Mouse (Mus musculus) thymus, postnatal 14 days (tissue): Measurements from ENCODE around the gene Myh6.
A peak's percentile ranks its signal among the peaks of the same experiment; 100 is the strongest.
"Not testable (repeated sequence)": the region's sequence is repeated elsewhere in the genome, so short reads cannot be mapped to it uniquely, and the experiment has no call there.

ENCODE experiments used
- DNase-seq: peaks from one replicate; pipeline ENCODE4 v3.0.0; 2021

Myh6 gene

DNA sequence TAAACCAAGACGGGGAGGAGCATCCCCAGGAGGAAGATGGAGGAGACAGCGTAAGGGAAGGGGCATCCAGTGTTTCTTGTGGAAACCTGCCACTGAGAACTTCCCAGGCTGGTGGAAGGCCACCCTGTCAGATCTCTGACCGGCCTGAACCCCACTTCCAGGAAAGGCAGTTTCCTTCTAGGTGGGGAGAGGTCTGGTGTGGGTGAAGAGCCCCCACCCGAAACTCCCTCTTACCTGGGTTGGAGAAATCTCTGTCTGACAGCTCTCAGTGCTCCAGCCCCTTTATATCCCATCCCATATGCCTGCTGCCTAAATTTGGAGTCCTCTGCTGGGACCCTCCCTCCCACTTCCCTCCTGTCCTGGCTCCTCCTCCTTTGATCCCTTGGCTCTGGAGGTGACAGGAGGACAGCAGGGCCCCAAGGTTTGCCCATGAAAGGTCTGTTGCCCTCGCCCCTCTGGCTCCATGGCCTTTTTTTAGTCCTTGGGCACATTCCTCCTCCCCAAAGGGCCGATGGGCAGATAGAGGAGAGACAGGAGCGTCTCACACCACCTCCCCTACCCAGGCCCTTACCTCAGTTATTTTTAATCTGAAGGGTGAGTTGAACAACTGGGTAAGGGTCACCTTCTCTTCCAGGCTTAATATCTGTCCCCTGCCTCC, at the start of gene Myh6:
TSS of gene Myh6 (minus strand) at position 608 of the 658 bp plus-strand sequence.
- DNase-seq, result no peak

DNA sequence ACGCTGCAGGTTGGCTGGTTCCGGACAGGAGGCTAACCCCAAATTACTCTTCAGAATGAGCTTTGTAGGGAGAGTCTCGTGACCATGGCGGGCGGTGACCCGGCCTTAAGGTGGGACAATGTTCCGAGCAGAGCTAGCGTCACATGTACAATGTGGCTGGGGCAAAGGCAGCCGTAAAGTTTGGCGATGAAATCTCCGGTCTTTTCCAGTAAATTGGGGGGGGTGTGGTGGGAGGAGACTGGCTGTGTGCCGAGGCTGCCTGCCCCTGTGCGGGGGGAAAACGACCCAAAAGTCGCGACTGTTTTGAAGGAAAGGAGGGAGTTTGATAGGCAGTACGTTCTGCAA, 49.0 kb upstream of the Myh6 start:
- no peak for DNase-seq

DNA sequence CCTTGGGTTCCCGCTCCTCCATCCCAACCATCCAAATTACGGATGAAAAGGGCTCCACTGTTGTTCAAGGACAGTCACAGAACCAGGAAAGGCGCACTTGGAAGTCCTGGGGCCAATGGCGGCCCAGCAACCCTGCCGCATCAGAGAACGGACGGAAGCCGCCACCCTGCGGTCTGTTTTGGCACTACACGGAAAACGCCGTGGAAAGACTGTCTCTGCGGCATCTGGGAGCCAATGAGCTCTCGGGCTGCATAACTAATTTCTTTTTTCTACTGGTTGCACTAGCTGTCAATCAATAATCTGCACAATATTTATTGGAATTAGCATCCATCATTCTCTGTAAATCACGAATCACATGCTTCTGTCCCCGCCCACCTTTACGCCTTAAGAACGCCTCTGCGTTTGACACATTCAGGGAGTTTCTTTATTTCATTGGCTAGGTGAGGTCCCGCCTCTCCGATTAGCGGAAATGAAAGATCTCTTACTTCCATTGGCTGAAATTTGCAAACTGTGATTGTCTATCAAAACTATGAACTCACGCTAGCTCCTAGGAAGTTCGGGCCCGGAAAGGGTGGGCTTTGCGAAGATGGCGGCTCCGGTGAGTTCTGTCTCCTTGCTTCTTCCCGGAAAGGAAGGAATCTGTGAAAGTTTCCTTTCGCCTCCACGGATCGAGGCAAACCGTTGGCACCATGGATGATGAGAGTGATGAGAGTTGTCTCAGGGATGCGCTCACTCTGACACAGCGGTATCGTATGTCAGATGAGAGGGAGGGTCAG, 48.5 kb upstream of the Myh6 start, which contains the start of gene Ngdn:
TSS of gene Ngdn (plus strand) at position 464 of the 776 bp plus-strand sequence.
- peak; percentile 97 for DNase-seq

DNA sequence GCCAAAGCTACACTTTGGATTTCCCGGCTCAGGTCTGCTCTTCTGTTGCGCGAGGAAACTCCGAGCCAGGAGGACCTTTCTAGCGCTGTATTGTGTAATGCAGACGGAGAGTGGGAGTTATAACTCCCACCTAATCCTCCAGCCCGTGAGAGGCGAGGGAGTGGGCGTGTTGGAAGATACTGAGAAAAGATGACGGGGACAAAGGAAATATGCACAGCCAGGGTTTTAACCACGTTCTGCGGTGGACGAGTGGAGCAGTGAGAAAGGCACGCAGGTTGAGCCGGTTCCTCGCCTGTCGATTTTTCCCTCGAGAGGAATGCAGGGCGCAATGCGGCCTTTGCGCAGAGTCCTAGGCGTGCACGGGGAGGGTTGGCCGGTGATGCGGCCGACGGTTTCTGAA, 47.9 kb upstream of the Myh6 start:
- DNase-seq, result no peak

DNA sequence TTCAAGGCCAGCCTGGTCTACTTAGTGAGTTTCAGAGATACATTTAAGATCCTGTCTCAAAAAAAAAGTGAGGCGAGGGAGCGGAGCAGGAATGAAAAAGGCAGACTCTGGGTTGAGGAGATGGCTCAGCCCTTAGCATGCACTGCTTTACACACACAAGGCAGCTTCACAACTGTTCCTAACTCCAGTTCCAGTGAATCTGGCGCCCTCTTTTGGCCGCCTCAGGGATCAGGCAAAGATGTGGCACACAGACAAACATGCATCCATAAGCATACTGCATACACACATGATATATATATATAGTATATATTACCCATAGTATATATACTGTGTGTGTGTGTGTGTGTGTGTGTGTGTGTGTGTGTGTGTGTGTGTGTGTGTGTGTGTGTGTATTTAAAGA, 44.4 kb upstream of the Myh6 start:
- DNase-seq, result peak; percentile 16

DNA sequence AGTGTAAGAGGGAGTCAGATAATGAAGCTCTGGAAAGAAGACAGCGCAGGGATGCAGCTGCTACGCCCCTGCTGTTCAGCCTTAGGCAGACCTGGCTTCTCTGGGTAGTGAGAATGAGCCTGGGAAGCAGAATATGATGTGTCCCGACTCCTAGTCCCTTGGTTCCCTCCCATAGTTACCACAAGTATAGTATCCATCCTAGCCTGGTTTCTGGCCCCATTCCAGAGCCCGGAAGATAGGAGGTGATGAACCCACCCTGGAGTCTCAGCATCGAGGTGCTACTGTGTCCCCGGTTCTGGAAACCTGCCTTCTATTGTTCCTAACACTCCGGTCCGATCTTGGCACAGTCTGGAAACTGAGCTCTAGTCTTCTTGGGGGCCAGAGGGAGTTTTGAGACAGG, 41.7 kb upstream of the Myh6 start:
- DNase-seq, result no peak

DNA sequence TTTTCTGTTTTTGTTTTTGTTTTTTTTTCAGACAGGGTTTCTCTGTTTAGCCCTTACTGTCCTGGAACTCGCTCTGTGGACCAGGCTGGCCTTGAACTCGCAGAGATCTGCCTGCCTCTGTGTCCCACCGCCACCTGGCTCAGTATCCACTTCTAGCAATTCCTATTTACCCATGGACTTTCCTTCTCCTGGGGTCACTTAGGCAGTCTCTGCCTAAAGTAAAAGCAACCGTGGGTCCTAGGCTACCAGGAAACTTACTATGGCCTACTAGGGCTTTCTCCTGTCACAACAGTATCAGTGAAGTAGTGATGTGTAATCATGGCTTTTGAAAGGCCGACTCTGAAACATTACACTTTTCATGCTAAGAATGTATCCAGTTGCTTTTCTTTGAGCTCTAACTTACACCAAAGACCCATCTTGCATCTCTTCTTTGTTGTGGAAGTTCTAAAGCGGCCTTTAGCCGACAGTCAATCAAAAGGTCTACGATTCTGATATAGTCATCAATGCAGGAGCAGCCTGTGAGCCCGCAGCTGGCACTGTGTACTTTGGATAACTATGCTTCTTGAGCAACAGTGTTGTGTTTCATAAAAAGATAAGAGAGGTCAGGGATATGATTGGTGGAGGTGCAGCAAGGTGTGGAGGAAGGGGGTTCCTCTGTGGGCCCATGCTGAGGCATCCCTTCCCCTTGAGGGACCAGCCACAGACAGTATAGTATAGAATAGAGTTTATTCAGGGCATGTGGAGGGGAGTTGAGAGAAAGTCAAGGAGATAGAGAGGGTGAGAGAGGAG, 40.6 kb upstream of the Myh6 start:
- no peak for DNase-seq

DNA sequence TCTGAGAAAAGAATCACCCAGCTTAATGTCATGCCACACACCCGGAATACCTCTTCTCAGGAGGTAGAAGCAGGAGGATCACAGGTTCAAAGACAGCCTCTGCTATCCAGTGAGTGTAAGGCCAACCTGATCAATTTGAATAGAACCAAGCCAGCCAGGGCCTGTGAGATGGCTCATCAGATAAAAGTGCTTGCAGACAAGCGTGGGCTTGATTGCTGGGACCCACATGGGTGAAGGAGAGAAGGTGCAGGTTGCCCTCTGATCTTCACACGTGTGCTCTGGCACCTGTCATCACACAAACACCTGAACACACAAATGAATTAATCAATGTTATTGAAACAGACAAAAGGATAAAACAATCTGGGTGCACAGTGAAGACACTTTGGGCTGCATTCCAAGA, 39.8 kb upstream of the Myh6 start:
- no peak for DNase-seq

DNA sequence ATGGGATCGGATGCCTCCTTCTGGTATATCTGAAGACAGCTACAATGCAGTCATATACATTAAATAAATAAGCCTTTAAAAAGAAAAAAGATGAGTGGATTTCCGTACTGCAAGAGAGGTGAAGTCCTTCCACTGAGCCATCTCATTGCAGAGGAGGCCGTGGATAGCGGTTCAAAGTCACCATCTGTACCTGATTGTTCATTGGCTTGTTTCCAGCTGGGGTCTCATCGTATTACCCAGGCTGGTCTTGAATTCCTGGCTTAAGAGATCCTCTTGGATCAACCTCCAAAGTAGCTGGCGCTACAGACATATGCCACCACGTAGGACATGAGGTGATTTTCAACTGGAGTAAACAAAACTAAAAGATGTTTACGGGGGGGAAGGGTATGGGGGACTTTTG, 39.2 kb upstream of the Myh6 start:
- DNase-seq, result no peak

DNA sequence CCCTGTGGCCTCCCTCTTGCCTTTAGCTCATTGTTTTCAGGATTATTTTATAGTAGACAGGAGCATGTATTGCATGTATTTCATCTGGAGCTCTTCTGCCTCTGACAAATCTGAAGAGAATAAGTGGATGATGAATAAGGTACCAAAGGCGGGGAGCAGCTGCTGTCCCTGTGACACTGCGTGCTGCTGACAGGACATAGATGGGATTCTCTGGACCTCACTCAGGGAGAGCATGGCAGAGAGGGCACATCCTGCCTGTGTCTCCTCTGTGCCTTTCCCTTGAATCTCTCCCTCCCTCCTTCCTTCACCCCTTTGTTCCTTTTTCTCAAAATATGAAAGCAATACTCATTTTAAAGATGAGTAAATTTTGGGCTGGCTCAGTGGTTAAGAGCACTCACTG, 38.8 kb upstream of the Myh6 start:
- DNase-seq, result no peak

DNA sequence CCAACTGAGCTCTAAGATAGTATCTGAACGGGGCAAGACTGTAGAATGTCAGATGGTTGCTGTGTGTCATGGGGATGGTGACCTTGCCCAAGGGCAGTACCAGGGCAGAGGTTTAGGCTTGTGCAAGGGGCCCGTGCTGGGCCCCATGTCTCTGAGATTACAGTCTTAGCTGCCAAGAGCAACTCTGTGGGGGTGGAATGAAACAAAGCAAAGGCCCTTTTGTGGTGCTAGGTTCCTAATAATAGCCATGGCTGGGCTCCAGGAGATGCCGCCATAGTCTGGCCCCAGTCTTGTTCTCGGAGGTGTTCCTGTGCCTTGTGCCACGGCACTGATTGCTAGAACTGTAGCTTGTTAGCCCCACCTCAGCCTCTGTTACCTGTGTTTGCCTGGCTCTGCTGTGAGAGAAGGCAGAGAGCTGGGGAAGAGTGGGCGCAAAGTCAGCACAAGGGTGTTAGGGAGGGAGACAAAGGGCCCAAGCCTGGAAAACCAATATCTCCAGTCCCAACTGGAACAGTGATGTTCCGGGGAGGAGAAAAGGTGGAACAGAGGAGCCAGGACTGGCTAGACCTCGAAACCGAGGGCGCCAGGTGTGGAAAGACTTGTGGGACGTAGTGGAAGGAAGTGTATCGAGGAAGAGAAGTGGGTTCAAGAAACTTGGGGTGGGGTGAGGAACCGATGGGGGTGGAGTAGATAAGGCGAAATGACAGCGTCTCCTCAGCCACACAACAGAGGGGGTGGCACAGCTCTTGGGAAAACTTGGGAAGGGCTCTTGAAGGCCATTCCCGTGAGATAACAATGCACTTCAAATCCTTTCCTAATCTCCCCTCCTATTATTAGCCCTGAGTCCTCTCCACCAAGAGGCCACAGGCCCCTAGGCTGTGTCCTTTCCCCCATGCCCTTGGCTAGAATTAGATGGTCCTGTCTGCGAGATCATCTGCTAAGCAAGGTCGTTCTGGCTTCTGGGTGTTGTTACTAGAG, 37.4 kb upstream of the Myh6 start:
- DNase-seq, result no peak

DNA sequence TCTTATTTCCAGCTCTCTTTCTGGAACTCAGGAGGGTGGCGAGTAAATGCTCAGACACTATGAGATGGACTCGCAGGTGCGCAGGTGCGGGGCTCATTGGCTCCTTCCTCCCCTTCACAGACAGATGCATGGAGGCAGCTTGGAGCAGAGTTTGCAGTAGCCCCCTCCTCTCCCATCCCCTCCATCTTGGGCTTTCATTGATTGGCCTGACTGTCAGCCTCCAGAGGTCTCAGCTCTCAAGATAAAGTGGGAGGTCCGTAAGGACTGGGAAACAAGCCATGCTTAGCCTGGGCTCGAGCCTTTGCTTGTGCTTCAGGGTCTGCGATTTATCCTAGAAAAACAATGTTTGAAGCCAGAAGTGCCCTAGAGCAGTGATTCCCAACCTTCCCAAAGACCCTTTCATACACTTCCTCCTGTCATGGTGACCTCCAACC, 36.0 kb upstream of the Myh6 start:
- DNase-seq, result no peak

DNA sequence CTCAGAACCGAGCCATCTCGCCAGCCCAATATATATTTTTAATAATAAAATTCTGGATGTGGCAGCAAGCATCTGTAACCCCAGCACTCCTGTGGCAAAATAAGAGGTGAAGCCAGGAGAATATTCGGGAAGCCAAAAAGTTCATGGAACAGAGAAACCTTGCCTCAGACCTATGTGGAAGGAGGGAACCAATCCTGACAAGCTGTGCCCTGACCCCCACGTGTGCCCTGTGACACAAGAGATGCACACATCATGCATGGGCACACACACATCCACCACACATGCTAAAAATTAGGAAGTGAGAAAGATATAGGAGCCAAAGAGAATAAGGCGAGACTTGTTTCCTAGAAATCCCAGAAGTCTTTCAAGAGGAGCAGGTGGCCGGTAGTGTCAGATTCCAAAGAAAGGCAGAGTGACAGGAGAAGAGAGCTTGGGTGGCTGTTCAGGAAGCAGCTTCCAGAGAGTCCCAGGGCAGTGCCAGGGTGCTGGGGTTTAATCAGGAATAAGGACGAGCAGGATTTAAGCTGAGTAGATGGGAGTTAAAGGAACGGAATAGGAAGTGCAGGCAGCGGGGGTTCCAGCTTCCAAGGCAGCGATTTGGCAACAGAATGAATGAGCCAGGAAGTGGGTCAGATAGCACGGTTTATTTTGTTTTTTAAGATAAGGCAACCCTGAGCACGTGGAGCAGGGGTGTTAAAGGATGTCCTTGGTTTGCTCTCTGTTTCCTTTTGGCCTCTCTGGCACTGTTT, 35.4 kb upstream of the Myh6 start:
- no peak for DNase-seq

DNA sequence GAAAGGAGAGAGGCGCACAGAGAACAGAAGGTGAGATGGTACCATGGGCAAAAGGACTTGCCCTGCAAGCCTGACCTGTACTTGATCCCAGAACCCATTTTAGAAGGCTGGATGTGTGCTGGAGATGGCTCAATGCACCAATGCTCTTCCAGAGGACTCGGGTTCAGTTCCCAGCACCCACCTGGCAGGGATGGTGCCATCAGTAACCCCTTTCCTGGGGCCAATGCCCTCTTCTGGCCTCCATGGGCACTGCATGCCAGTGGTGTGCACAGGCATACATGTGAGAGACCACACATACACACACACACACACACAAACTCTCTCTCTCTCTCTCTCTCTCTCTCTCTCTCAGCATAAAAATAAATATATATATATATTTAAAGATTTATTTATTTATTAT, 34.7 kb upstream of the Myh6 start:
- DNase-seq, result no peak

DNA sequence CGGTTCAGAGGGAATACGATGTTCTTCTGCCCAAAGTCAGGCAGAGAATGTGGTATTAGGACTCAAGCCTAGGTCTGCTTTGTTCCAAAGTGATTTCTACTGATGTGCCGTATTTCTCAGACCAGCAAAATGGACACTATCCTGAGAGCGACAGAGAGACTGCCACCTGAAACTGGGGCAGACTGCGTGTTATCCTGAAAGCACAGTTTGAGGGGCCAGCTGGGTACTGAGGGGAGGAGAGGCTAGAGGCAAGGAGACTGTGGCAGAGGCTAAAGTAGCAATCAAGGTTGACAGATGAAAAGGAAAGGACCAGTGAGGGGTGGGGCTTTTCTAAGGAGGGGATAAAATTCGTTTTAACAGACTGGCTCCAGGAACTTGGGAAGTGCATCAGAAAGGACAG, 34.1 kb upstream of the Myh6 start:
- no peak for DNase-seq

DNA sequence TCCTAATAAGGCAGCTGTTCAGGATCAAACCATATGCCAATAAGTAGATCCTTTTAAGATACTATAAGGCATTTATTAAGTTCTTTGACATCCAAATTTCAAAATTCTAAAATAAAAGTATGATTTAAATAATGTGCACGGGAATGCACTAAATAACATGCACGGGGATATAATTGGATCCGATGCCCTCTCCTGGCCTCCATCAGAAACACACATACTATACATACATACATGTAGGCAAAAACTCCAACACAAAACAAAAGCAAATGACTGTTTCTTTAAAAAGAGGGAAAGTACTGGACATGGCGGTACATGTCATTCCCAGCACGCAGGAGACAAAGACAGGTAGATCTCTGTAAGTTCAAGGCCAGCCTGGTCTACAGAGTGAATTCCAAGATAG, 33.1 kb upstream of the Myh6 start:
- not testable (repeated sequence) for DNase-seq

DNA sequence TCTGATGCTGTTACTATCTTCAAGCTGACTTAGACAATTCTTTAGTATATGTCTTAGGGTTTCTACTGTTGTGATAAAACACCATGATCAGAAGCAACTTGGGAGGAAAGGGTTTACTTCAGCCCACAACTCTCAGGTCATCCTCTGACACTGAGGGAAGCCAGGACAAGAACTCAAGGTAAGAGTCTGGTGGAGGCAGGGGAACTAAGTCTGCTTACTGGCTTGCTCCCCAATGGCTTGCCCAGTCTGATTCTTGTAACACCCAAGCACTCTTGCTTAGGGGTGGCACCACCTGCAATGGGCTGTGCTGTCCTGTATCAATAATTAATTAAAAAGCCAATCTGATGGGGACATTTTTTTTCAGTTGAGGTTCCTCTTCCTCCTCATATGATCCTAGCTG, 32.0 kb upstream of the Myh6 start:
- DNase-seq, result no peak

DNA sequence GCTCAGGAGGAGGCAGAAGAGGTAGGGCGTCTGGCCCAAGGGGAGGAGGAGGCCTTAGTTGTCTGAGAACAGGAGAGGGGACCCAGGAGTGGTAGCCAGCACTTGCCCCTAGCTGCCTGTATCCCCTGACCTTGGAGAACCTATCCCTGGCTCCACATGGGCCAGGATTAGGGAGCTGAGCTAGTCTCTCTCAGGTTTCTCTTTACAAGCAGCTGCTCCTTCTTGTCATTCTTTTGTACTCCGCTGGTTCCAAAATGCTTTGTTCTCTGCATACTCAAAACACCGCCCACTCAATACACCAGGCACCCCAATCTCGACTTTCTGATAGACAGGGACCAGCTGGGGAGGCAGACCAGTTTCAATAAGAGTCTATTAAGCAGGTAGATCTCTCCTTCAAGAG, 30.6 kb upstream of the Myh6 start:
- DNase-seq, result no peak

DNA sequence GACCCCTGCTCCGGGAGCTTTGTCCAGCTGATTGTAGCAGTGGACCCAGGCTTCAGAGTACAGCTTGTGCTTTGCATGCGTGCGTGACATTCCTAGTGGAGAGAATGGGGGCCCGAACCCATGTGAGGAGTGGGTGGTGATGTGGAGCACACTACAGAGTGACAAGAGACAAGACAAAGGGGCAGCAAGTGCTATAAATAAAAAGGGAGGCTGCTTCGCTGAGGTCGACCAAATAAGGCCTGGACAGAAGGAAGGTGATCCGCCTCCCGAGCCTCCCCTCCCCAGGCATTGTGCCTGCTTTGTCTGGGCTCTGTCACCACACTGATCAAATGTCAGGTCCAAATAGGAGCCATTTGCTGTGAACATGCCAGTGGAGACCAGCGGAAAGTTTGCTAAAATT, 30.1 kb upstream of the Myh6 start:
- no peak for DNase-seq

DNA sequence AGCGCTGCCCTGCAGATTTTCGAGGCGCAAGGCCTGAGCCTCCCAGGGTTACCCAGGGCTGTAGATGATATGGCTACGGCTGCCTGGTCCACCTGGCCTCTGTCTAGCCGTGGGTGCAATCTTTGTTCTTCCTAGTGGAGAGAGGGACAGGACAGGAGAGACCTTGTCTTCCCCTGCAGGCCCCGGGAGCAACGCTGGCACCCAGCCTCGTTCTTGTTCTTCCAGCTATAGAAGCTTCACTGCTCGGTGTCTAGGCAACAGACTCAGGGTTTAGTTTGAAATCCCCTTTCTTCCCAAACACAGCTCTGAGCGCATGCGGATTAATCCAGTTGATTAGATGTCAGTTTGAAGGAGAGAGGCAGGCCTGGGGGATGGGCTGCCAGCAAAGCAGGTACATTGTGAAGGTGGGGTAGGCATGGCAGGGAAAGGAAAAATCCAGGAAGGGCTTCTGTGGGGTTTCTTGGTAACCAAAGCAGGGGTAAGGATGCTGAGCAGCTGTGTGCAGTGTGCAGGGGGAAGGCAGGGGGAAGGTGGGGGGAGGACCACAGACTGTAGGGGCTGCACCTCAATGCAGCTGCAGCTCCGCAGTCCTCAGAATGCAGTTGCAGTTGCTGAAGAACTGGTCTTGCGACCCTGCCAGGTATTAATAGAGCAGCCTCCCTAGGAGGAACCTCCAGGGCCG, 28.9 kb upstream of the Myh6 start:
- no peak for DNase-seq

DNA sequence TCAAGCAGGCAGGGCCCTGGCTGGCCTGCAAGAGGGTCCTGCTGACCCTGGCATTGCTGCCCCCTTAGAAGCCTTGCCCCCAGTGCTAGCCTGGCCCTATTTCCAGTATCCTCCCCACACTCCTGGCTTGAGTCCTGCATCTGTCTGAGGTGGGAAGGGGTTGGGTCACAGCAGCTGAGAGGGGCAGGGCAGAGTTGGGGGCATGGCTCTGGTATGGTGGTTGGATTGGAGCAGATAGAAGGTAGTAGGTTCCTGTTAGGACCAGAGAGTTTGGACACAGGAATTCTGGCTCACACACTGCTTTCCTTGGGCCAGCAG, 28.1 kb upstream of the Myh6 start:
- no peak for DNase-seq
